Mouse (Mus musculus) ES-Bruce4 (cell line): ENCODE results near the gene Secisbp2. TPM values are rescaled to one million over a fixed set of nuclear protein-coding genes. Genes with fewer than 3 reads are reported as not detected.

ENCODE experiments used
- H3K27ac ChIP-seq: 2 replicates; pipeline ENCODE4 v1.5.1; 2012; ENCODE audit warnings: low read length, inconsistent platforms; ENCODE audit not compliant: insufficient read depth
- H3K27me3 ChIP-seq: 2 replicates; pipeline ENCODE4 v1.6.1; 2012; ENCODE audit warnings: mild to moderate bottlenecking, low read length, inconsistent platforms; ENCODE audit not compliant: control insufficient read depth, poor library complexity, insufficient read depth, severe bottlenecking
- H3K36me3 ChIP-seq: 2 replicates; pipeline ENCODE4 v1.6.1; 2012; ENCODE audit warnings: inconsistent platforms, mild to moderate bottlenecking, low read length, moderate library complexity; ENCODE audit not compliant: control insufficient read depth, poor library complexity, insufficient read depth, severe bottlenecking
- H3K4me1 ChIP-seq: one replicate; pipeline ENCODE4 v1.8.1; 2011; ENCODE audit warnings: low read length; ENCODE audit not compliant: control insufficient read depth, insufficient read depth
- H3K4me3 ChIP-seq: 2 replicates; pipeline ENCODE4 v1.5.1; 2011; ENCODE audit warnings: low read depth, mild to moderate bottlenecking, low read length
- H3K9ac ChIP-seq: 2 replicates; pipeline ENCODE4 v1.6.1; 2012; ENCODE audit warnings: low read depth, mild to moderate bottlenecking, inconsistent platforms; ENCODE audit not compliant: poor library complexity, severe bottlenecking
- H3K9me3 ChIP-seq: replicated peaks from 2 replicates; pipeline ENCODE4 v1.6.1; 2012; ENCODE audit warnings: mild to moderate bottlenecking, low read length, inconsistent platforms; ENCODE audit not compliant: control insufficient read depth, poor library complexity, insufficient read depth, severe bottlenecking
- CTCF ChIP-seq: IDR thresholded peaks from one replicate; pipeline ENCODE4 v1.8.1; 2011; ENCODE audit warnings: low read depth, low read length
- EP300 ChIP-seq: IDR thresholded peaks from 2 replicates; pipeline ENCODE4 v1.6.1; 2011; ENCODE audit warnings: low read depth, low read length; ENCODE audit not compliant: insufficient read depth
- POLR2A ChIP-seq: IDR thresholded peaks from one replicate; pipeline ENCODE4 v1.8.1; 2011; ENCODE audit warnings: low read length; ENCODE audit not compliant: insufficient read depth
- polyA plus RNA-seq: library from polyadenylated mRNA; stranded (reverse); fragments of >200 nt; gene quantifications from 2 replicates; pipeline ENCODE4 v1.2.4, GENCODE M21; 2011; ENCODE audit warnings: low read depth; ENCODE audit not compliant: missing spikeins, insufficient read depth, insufficient read length

Secisbp2 gene
- polyA plus RNA-seq, 1 experiment, result 25.5 TPM

GRCm38 (mm10) chr13:51725926-51726574 lies 74.6 kb downstream of the Secisbp2 start:
- Histone ChIP-seq H3K9ac (no peak overlapping the region), H3K4me3 (no peak overlapping the region), H3K9me3 (no peaks in the 10 kb centered on the region), H3K4me1 (peaks cover 13% of the 10 kb centered on the region), H3K36me3 (no peaks in the 10 kb centered on the region), H3K27ac (no peak overlapping the region), H3K27me3 (no peaks in the 10 kb centered on the region)
- no peak for TF ChIP-seq CTCF
- TF ChIP-seq EP300, result 0 out of 2 replicates have a peak, but pooled peaks have one; percentile 23
- no peak for TF ChIP-seq POLR2A

- TF ChIP-seq CTCF (no peak), POLR2A (no peak), EP300 (no peak)
- Histone ChIP-seq H3K4me3 (no peak overlapping the region), H3K4me1 (peaks cover 22% of the 10 kb centered on the region), H3K27ac (no peak overlapping the region), H3K9me3 (no peaks in the 10 kb centered on the region), H3K27me3 (no peaks in the 10 kb centered on the region), H3K9ac (no peak overlapping the region), H3K36me3 (no peaks in the 10 kb centered on the region)
Observed at GRCm38 (mm10) chr13:51727364-51727763, 75.9 kb downstream of the Secisbp2 start.

GRCm38 (mm10) chr13:51729887-51730361 lies 78.4 kb downstream of the Secisbp2 start:
- Histone ChIP-seq H3K4me3 (no peak overlapping the region), H3K27ac (peak overlapping the region; percentile 60), H3K9ac (no peak overlapping the region; the same call in 1 of the 2 replicates), H3K9me3 (no peaks in the 10 kb centered on the region), H3K36me3 (no peaks in the 10 kb centered on the region), H3K27me3 (no peaks in the 10 kb centered on the region), H3K4me1 (peaks cover 21% of the 10 kb centered on the region)
- TF ChIP-seq EP300 (peak; percentile 78), POLR2A (no peak), CTCF (peak; percentile 48)

- TF ChIP-seq CTCF (no peak), EP300 (no peak), POLR2A (no peak)
Observed at GRCm38 (mm10) chr13:51731474-51731873, 80.0 kb downstream of the Secisbp2 start.

GRCm38 (mm10) chr13:51732097-51732664 lies 80.7 kb downstream of the Secisbp2 start:
- Histone ChIP-seq H3K4me3 (no peak overlapping the region), H3K9me3 (no peaks in the 10 kb centered on the region), H3K27ac (no peak overlapping the region), H3K9ac (no peak overlapping the region), H3K27me3 (no peaks in the 10 kb centered on the region), H3K36me3 (no peaks in the 10 kb centered on the region), H3K4me1 (peaks cover 20% of the 10 kb centered on the region)
- no peak for TF ChIP-seq CTCF
- no peak for TF ChIP-seq EP300
- no peak for TF ChIP-seq POLR2A

More at GRCm38 (mm10) chr13:51731474-51731873, 80.0 kb downstream of the Secisbp2 start:
- Histone ChIP-seq H3K27ac (no peak overlapping the region), H3K27me3 (no peaks in the 10 kb centered on the region), H3K36me3 (no peaks in the 10 kb centered on the region), H3K9me3 (no peaks in the 10 kb centered on the region), H3K4me3 (no peak overlapping the region), H3K9ac (no peak overlapping the region), H3K4me1 (peaks cover 20% of the 10 kb centered on the region)

Other genes starting within 250 kb of the Secisbp2 start
- 0.88 and 0.97 TPM in 2 replicates for gene S1pr3, start 243.1 kb upstream of the Secisbp2 start, polyA plus RNA-seq
- 0.25 and 0.32 TPM in 2 replicates for gene Shc3, start 82.3 kb upstream of the Secisbp2 start, polyA plus RNA-seq
- 423 and 447 TPM in 2 replicates for gene Cks2, start 6.5 kb upstream of the Secisbp2 start, polyA plus RNA-seq
- gene Sema4d, start 142.1 kb downstream of the Secisbp2 start, polyA plus RNA-seq, result 22.9 and 24.6 TPM in 2 replicates
- 6.4 and 9.6 TPM in 2 replicates for gene Gadd45g, start 195.0 kb downstream of the Secisbp2 start, polyA plus RNA-seq